8 mouse cellular contexts compared by ENCODE assay signal in the genomic region with DNA sequence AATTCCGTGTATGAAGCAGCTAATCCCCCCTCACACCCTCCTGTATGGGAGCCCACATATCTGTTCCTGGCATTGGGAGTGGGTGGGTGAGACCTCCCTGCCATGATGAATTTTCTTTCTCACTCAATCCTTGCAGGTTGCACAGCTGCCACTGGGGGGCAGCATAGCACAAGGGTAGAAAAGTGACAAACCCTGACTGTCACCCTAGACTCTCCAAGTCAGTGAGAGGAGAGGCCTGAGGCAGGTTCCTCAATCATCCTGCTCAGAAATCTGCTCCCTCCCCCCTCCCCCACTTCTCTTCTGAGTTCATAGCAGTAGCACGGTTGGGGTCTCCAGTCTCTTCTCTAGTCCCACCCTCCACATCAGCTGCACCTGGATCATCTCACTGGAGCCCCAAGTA. TPM values are rescaled to one million over a fixed set of nuclear protein-coding genes. Genes with fewer than 3 reads are reported as not detected.
DNase-seq lines count a peak whose midpoint lies in the region; ATAC-seq and TF ChIP-seq lines count a peak whose summit lies in the region.

No protein-coding gene starts in this region.

- H3K4me3 ChIP-seq in kidney, adult 2 months (ENCODE audit: insufficient read depth, low read depth, low read length), result no peak overlapping the region
- H3K4me3 ChIP-seq in limb, embryonic 11.5 days (ENCODE audit: low read depth, low read length), result no peak overlapping the region
- H3K4me3 ChIP-seq in midbrain, embryonic 14.5 days (replicated peaks; ENCODE audit: low read depth, low read length), result no peak overlapping the region

- H3K4me2 ChIP-seq in limb, embryonic 11.5 days (ENCODE audit: low read depth, severe bottlenecking), result no peak overlapping the region
- H3K4me2 ChIP-seq in midbrain, embryonic 14.5 days (ENCODE audit: low read length), result no peak overlapping the region

- H3K27me3 ChIP-seq in kidney, adult 2 months (replicated peaks; ENCODE audit: control insufficient read depth, insufficient read depth, low read length), result no peaks in the 10 kb centered on the region
- H3K27me3 ChIP-seq in limb, embryonic 11.5 days (ENCODE audit: control insufficient read depth, insufficient read depth, low read length), result no peaks in the 10 kb centered on the region
- H3K27me3 ChIP-seq in midbrain, embryonic 14.5 days (ENCODE audit: control insufficient read depth, insufficient read depth, low read length), result no peaks in the 10 kb centered on the region

- TF ChIP-seq CTCF in kidney, adult 2 months (conservative IDR thresholded peaks at IDR 0.05; ENCODE audit: insufficient read depth, insufficient read length, low read depth, low read length), result peak; percentile 95

- H3K36me3 ChIP-seq in kidney, adult 2 months (ENCODE audit: control insufficient read depth, insufficient read depth, low read length), result no peaks in the 10 kb centered on the region
- no peaks in the 10 kb centered on the region; the same call in 1 of the 2 replicates for H3K36me3 ChIP-seq in limb, embryonic 11.5 days (ENCODE audit: control insufficient read depth, insufficient read depth, low read length)
- peaks cover 57% of the 10 kb centered on the region for H3K36me3 ChIP-seq in midbrain, embryonic 14.5 days (ENCODE audit: control insufficient read depth, insufficient read depth, low read length)

- no peak for TF ChIP-seq POLR2A in kidney, adult 2 months (IDR thresholded peaks at IDR 0.05; ENCODE audit: low read depth, low read length)

- WGBS in kidney, adult 2 months, result 22% methylated on average over 2 of the region's 2 CpGs
- 20% methylated on average over 2 of the region's 2 CpGs for WGBS in limb, embryonic 11.5 days
- 17% methylated on average over 2 of the region's 2 CpGs for WGBS in midbrain, embryonic 14.5 days

- 0 out of 2 replicates have a peak, but pooled peaks have one; percentile 26 for ATAC-seq in limb, embryonic 11.5 days (ENCODE audit: insufficient number of reproducible peaks, low FRiP score, low TSS enrichment, low read depth)
- ATAC-seq in midbrain, embryonic 14.5 days (ENCODE audit: low FRiP score, low TSS enrichment), result peak; percentile 44

- no peaks in the 10 kb centered on the region for H3K9me3 ChIP-seq in limb, embryonic 11.5 days (ENCODE audit: control insufficient read depth, low read length)
- H3K9me3 ChIP-seq in midbrain, embryonic 14.5 days (ENCODE audit: control insufficient read depth, low read length), result no peaks in the 10 kb centered on the region

- peak; percentile 37 to 55 for DNase-seq in urinary bladder, adult 18-20 months (ENCODE audit: low spot score in 2 of 2)
- no peak for DNase-seq in urinary bladder, postnatal 10 days (ENCODE audit: low spot score)
- peak; percentile 83 for DNase-seq in embryo, embryonic 10 days (ENCODE audit: low spot score)
- peak; percentile 43 for DNase-seq in gastrocnemius, postnatal 25 days
- DNase-seq in kidney, adult 2 months, result peak; percentile 80
- peak; percentile 89 for DNase-seq in limb, embryonic 11.5 days (ENCODE audit: low spot score)
- DNase-seq in midbrain, embryonic 14.5 days, result peak; percentile 88
- peak; percentile 78 to 86 for DNase-seq in spleen, postnatal 10 days (ENCODE audit: low spot score in 2 of 2)

- no peak overlapping the region; the same call in 1 of the 2 replicates for H3K27ac ChIP-seq in kidney, adult 2 months (ENCODE audit: insufficient read depth, low read depth, low read length)
- H3K27ac ChIP-seq in limb, embryonic 11.5 days (replicated peaks; ENCODE audit: low read depth, low read length), result no peak overlapping the region
- H3K27ac ChIP-seq in midbrain, embryonic 14.5 days (replicated peaks; ENCODE audit: low read depth, low read length), result no peak overlapping the region

- peaks cover 9% of the 10 kb centered on the region; the same call in 1 of the 2 replicates for H3K4me1 ChIP-seq in kidney, adult 2 months (ENCODE audit: control insufficient read depth, insufficient read depth, low read length)
- no peaks in the 10 kb centered on the region for H3K4me1 ChIP-seq in limb, embryonic 11.5 days (ENCODE audit: control insufficient read depth, insufficient read depth, low read length)
- H3K4me1 ChIP-seq in midbrain, embryonic 14.5 days (ENCODE audit: control insufficient read depth, insufficient read depth, low read length), result no peaks in the 10 kb centered on the region

- no peak overlapping the region for H3K9ac ChIP-seq in limb, embryonic 11.5 days (ENCODE audit: low read length)
- no peak overlapping the region for H3K9ac ChIP-seq in midbrain, embryonic 14.5 days (replicated peaks; ENCODE audit: low read length)

RNA-seq across cellular contexts. Expression of a gene that starts 28.1 kb away (rescaled TPM):
- total RNA-seq in gastrocnemius, postnatal 25 days (2021), result under 1 TPM in 1 of 2 experiments, not detected in 1; 0.21 TPM
- polyA plus RNA-seq in kidney, adult 2 months (2012; rRNA removed), result 0.50 and 1.9 TPM in 2 replicates
- polyA plus RNA-seq in limb, embryonic 11.5 days (2014; fragmentation: Nextera tagmentation; extraction: Ambion mirVana), result 0.11 TPM in 1 of 2 replicates, not detected in the other
- 2.1 and 2.8 TPM in 2 replicates for polyA plus RNA-seq in midbrain, embryonic 14.5 days (2014; fragmentation: Nextera tagmentation; extraction: Ambion mirVana)
